Mouse (Mus musculus) hindbrain, embryonic 11.5 days (tissue): Measurements from ENCODE around the gene Hoxc4. TPM values are rescaled to one million over a fixed set of nuclear protein-coding genes. Genes with fewer than 3 reads are reported as not detected.
A peak's percentile ranks its signal among the peaks of the same experiment; 100 is the strongest.

ENCODE experiments used
- ATAC-seq: fragments of 200-750 bp; cut with Nextera tagmentation; 2 replicates; pipeline ENCODE4 v1.8.0; 2017; ENCODE audit warnings: mild to moderate bottlenecking, moderate TSS enrichment, moderate library complexity; ENCODE audit not compliant: low FRiP score
- DNase-seq: peaks from one replicate; pipeline ENCODE4 v3.0.0-alpha.2; 2015; ENCODE audit warnings: low spot score
- H3K27ac ChIP-seq: fragments of 300-500 bp; sonication (generic); 2 replicates; pipeline ENCODE4 v1.5.1; 2014; ENCODE audit warnings: mild to moderate bottlenecking, low read depth, low read length
- H3K27me3 ChIP-seq: fragments of 300-500 bp; sonication (generic); 2 replicates; pipeline ENCODE4 v1.6.1; 2014; ENCODE audit warnings: mild to moderate bottlenecking, low read length, moderate library complexity, mixed read lengths; ENCODE audit not compliant: control insufficient read depth, insufficient read depth
- H3K36me3 ChIP-seq: fragments of 300-500 bp; sonication (generic); 2 replicates; pipeline ENCODE4 v1.6.1; 2014; ENCODE audit warnings: mild to moderate bottlenecking, low read length, moderate library complexity, mixed read lengths; ENCODE audit not compliant: control insufficient read depth, insufficient read depth
- H3K4me1 ChIP-seq: fragments of 300-500 bp; sonication (generic); replicated peaks from 2 replicates; pipeline ENCODE4 v1.6.1; 2014; ENCODE audit warnings: low read length, mixed read lengths; ENCODE audit not compliant: control insufficient read depth, insufficient read depth
- H3K4me2 ChIP-seq: fragments of 300-500 bp; sonication (generic); replicated peaks from 2 replicates; pipeline ENCODE4 v1.6.1; 2014; ENCODE audit warnings: mild to moderate bottlenecking, low read depth, low read length
- H3K4me3 ChIP-seq: fragments of 300-500 bp; sonication (generic); 2 replicates; pipeline ENCODE4 v1.5.1; 2014; ENCODE audit warnings: low read depth, low read length
- H3K9ac ChIP-seq: fragments of 300-500 bp; sonication (generic); 2 replicates; pipeline ENCODE4 v1.6.1; 2014; ENCODE audit warnings: low read depth, low read length
- H3K9me3 ChIP-seq: fragments of 300-500 bp; sonication (generic); 2 replicates; pipeline ENCODE4 v1.6.1; 2016; ENCODE audit warnings: low read length; ENCODE audit not compliant: control insufficient read depth
- WGBS: fragments of 180-500 bp; shearing (Covaris S2); extraction: QIAGEN DNeasy Blood & Tissue Kit; methylation state at CpG from one replicate; pipeline ENCODE4 v1.1.7; 2014; 5-methylcytosine and 5-hydroxymethylcytosine counted together
- polyA plus RNA-seq: library from polyadenylated mRNA; unstranded; fragments of >200 nt; fragmentation: Nextera tagmentation; extraction: Ambion mirVana; gene quantifications from 2 replicates; pipeline ENCODE4 v1.2.1, GENCODE M21; 2014

Hoxc4 gene
- polyA plus RNA-seq, 1 experiment from 2014 or later, result 37.8 TPM

- WGBS, result 1% methylated on average over 43 of the region's 43 CpGs
- H3K4me2 ChIP-seq, result peak overlapping the region; percentile 33
- no peaks in the 10 kb centered on the region for H3K9me3 ChIP-seq
- H3K27me3 ChIP-seq, result peaks cover 89% of the 10 kb centered on the region
- H3K4me3 ChIP-seq, result peak overlapping the region; percentile 34
- DNase-seq, result no peak
- H3K9ac ChIP-seq, result peak overlapping the region; percentile 73
- H3K27ac ChIP-seq, result peak overlapping the region; percentile 84
- H3K36me3 ChIP-seq, result no peaks in the 10 kb centered on the region
- ATAC-seq, result no peak
- no peaks in the 10 kb centered on the region for H3K4me1 ChIP-seq
Measured at GRCm38 (mm10) chr15:103027266-103028235, 8.8 kb downstream of the Hoxc4 start.

GRCm38 (mm10) chr15:103028916-103029512, 10.3 kb downstream of the Hoxc4 start:
- Histone ChIP-seq H3K4me3 (no peak overlapping the region), H3K4me1 (no peaks in the 10 kb centered on the region; the same call in 1 of the 2 replicates), H3K27ac (peak overlapping the region; percentile 90), H3K9me3 (no peaks in the 10 kb centered on the region), H3K36me3 (no peaks in the 10 kb centered on the region), H3K4me2 (peak overlapping the region; percentile 33; the same call in 1 of the 2 replicates), H3K9ac (peak overlapping the region; percentile 73; the same call in 1 of the 2 replicates), H3K27me3 (peaks cover 88% of the 10 kb centered on the region)
- 10% methylated on average over 9 of the region's 9 CpGs for whole genome bisulfite sequencing
- DNase-seq (peak; percentile 50), ATAC-seq (peak; percentile 24; the same call in 1 of the 2 replicates)

- H3K27ac ChIP-seq, result peak overlapping the region; percentile 90
Measured at GRCm38 (mm10) chr15:103030142-103030541, 11.4 kb downstream of the Hoxc4 start.

GRCm38 (mm10) chr15:103032167-103032566, 13.4 kb downstream of the Hoxc4 start:
- Histone ChIP-seq H3K9me3 (no peaks in the 10 kb centered on the region), H3K27ac (peak overlapping the region; percentile 90), H3K4me3 (peak overlapping the region; percentile 8; the same call in 1 of the 2 replicates), H3K9ac (0 out of 2 replicates have a peak overlapping the region, but pooled peaks have one; percentile 27), H3K4me1 (no peaks in the 10 kb centered on the region; the same call in 1 of the 2 replicates), H3K36me3 (no peaks in the 10 kb centered on the region), H3K4me2 (peak overlapping the region; percentile 39), H3K27me3 (peaks cover 89% of the 10 kb centered on the region)
- 0% methylated on average over 1 of the region's 3 CpGs for WGBS
- ATAC-seq, result no peak
- peak; percentile 35 for DNase-seq

More at GRCm38 (mm10) chr15:103030142-103030541, 11.4 kb downstream of the Hoxc4 start:
- DNase-seq (peak; percentile 54), ATAC-seq (no peak)
- peak overlapping the region; percentile 15; the same call in 1 of the 2 replicates for H3K4me3 ChIP-seq
- WGBS, result 6% methylated on average over 8 of the region's 8 CpGs
- H3K9me3 ChIP-seq, result no peaks in the 10 kb centered on the region
- no peaks in the 10 kb centered on the region; the same call in 1 of the 2 replicates for H3K4me1 ChIP-seq
- H3K9ac ChIP-seq, result peak overlapping the region; percentile 31
- no peaks in the 10 kb centered on the region for H3K36me3 ChIP-seq
- H3K4me2 ChIP-seq, result peak overlapping the region; percentile 27
- peaks cover 88% of the 10 kb centered on the region for H3K27me3 ChIP-seq

DNA sequence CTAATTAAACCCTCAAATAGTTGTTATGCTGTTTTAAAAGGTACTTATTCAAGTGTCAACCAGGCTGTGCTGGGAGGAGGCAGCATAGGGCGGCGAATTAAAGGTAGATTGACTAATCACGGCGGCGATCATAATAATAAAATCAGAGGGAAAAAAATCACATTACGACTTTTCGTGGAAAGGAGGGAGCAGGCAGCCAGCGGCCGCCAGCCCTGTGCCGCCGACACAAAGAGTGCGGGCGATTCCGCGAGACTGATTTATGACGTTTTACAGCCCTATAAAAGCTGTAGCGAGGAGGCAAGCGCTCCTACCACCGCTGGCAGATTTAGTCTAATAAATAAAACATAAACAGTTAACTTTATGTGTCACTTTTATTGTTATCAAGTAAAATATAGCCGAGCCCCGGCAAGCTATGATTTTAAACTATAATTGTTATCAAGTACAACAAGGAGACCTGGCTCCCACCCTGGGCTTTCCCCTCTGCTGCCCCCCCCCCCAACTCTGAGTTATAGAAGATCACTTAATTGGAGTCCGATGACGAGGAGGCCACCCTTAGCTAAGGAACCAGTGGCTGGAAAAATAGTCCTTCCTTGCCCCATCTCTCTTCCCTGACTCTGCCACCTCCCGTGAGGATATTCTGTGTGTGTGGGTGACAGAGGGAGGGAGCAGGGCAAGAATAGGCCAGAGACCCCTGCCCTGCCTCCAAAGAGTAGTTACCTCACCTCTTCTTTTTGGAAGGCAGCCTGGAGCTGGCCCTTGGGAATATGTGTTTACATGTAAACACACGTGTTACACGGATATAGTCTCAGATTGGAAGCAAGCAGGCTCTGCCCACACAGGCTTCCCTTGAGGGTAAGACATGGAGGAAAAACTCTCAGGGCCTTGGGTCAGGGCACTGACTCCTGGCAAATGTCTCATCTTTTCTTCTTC, 14.2 kb downstream of the Hoxc4 start:
- peaks cover 89% of the 10 kb centered on the region for H3K27me3 ChIP-seq
- H3K9me3 ChIP-seq, result no peaks in the 10 kb centered on the region
- H3K4me1 ChIP-seq, result no peaks in the 10 kb centered on the region; the same call in 1 of the 2 replicates
- DNase-seq (peak; percentile 58), ATAC-seq (no peak)
- peak overlapping the region; percentile 39 for H3K4me2 ChIP-seq
- H3K4me3 ChIP-seq, result peak overlapping the region; percentile 12; the same call in 1 of the 2 replicates
- 2% methylated on average over 26 of the region's 26 CpGs for WGBS
- no peaks in the 10 kb centered on the region for H3K36me3 ChIP-seq
- peak overlapping the region; percentile 90 for H3K27ac ChIP-seq
- H3K9ac ChIP-seq, result peak overlapping the region; percentile 27; the same call in 1 of the 2 replicates

DNA sequence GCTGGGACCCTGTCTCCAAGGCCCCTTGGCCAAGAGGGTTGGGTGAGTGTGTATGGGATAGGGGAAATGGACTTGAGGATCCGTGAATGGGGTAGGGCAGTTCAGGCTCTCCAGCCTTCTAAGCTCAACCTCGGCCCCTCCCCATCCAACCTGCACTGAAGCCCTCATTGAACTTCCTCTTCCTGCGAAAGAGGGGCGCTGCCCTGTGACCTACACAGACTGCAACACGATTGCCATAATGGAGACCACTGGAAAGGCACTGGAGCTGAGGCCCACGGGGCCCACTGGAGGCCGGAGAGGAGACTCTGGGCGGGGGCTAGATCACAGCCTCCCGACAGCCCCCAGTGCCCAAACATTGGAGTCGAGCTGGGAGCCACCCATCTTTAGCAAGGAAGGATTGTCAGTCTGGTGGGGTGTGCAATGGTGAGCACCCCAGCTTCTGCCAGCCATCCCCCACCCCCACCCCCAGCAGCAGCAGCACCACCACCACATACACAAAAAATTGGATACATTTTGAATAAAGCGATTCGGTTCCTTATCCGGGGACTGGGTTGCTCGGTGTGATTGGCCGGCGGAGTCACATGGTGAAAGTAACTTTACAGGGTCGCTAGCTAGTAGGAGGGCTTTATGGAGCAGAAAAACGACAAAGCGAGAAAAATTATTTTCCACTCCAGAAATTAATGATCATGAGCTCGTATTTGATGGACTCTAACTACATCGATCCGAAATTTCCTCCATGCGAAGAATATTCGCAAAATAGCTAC, 15.5 kb downstream of the Hoxc4 start:
- Histone ChIP-seq H3K4me1 (no peaks in the 10 kb centered on the region; the same call in 1 of the 2 replicates), H3K4me2 (peak overlapping the region; percentile 55), H3K27me3 (peaks cover 88% of the 10 kb centered on the region), H3K9ac (peak overlapping the region; percentile 77), H3K4me3 (peak overlapping the region; percentile 51), H3K9me3 (no peaks in the 10 kb centered on the region), H3K36me3 (no peaks in the 10 kb centered on the region), H3K27ac (peak overlapping the region; percentile 91)
- WGBS, result under 1% methylated on average over 24 of the region's 24 CpGs
- ATAC-seq, result peak; percentile 36
- peak; percentile 48 for DNase-seq

GRCm38 (mm10) chr15:103034807-103035547, 16.2 kb downstream of the Hoxc4 start:
- H3K36me3 ChIP-seq, result no peaks in the 10 kb centered on the region
- under 1% methylated on average over 32 of the region's 34 CpGs for WGBS
- peak overlapping the region; percentile 91 for H3K27ac ChIP-seq
- H3K9ac ChIP-seq, result peak overlapping the region; percentile 77
- ATAC-seq (peak; percentile 60), DNase-seq (peak; percentile 58)
- no peaks in the 10 kb centered on the region for H3K9me3 ChIP-seq
- H3K27me3 ChIP-seq, result peaks cover 92% of the 10 kb centered on the region
- H3K4me2 ChIP-seq, result peak overlapping the region; percentile 55
- no peaks in the 10 kb centered on the region; the same call in 1 of the 2 replicates for H3K4me1 ChIP-seq
- H3K4me3 ChIP-seq, result peak overlapping the region; percentile 51
